Mouse (Mus musculus): ENCODE data around the gene Mss51. TPM values are rescaled to one million over a fixed set of nuclear protein-coding genes. Genes with fewer than 3 reads are reported as not detected.
A peak's percentile ranks its signal among the peaks of the same experiment; 100 is the strongest.

Gene Mss51
- 1 to 10 TPM in 1 of 2 experiments, under 1 TPM in 1; 0.59 to 1.0 TPM for total RNA-seq (2021)
- long read RNA-seq, experiment 1, partial matches to known transcripts = 0 of 1 reads
- long read RNA-seq, experiment 1, other reads (novel, unspliced or antisense) = 1 of 1 reads
- long read RNA-seq, experiment 2, partial matches to known transcripts = 0 of 1 reads
- long read RNA-seq, experiment 2, other reads (novel, unspliced or antisense) = 1 of 1 reads

DNA sequence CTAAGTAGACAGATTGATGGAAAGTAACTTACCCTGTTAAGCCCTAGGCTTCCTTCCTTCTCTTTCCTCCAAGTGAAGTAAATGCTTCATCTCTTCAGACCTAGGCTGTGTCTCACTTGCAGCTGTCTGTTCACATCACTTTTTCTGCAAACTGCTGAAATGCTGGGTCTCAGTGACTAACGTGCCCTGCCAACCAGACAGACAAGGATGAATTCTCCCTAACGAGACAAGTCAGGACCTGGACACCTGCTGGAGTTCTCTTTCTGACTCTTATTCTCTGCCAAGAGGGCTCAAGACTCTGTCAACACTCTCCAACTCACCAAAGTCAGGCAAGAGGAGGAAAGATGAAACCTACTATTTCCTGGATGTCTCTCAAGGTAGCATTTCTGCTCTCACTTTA, at the start of gene Mss51:
Gene Mss51 (minus strand): TSS at position 299 of the 400 bp plus-strand sequence.
- intact Hi-C loops (cut with DNase I) = no loop called here
- DNase-seq (ENCODE audit: low spot score in 2 of 2) = no peak

DNA sequence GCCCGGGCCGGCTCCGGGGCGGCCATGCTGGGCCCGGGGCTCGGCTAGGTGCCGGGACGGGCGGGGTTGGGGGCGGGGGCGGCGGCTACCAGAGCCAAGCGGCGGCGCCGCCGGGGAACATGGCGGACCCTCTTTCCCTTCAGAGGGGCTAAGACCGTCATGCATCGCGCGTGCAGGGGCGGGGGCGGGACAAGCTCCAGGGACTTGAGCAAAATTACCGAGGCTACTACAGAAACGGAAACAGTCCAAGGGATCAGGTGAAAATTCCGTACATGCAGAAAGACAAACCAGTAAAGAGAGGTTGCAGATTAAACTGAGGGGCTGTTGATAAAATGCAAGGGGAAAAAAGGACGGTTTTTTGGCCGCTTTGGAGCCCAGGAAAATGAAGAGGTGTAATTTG, 49.7 kb upstream of the Mss51 start, which contains the start of gene Ppp3cb:
Gene Ppp3cb (minus strand): TSS at position 159 of the 400 bp plus-strand sequence.
- intact Hi-C loops (cut with DNase I) = loop anchor here (5.0 kb wide), 1 partner anchor 69 kb away; no protein-coding TSS in a partner anchor
- peak; percentile 81 to 83 for DNase-seq (ENCODE audit: low spot score in 2 of 2)

DNA sequence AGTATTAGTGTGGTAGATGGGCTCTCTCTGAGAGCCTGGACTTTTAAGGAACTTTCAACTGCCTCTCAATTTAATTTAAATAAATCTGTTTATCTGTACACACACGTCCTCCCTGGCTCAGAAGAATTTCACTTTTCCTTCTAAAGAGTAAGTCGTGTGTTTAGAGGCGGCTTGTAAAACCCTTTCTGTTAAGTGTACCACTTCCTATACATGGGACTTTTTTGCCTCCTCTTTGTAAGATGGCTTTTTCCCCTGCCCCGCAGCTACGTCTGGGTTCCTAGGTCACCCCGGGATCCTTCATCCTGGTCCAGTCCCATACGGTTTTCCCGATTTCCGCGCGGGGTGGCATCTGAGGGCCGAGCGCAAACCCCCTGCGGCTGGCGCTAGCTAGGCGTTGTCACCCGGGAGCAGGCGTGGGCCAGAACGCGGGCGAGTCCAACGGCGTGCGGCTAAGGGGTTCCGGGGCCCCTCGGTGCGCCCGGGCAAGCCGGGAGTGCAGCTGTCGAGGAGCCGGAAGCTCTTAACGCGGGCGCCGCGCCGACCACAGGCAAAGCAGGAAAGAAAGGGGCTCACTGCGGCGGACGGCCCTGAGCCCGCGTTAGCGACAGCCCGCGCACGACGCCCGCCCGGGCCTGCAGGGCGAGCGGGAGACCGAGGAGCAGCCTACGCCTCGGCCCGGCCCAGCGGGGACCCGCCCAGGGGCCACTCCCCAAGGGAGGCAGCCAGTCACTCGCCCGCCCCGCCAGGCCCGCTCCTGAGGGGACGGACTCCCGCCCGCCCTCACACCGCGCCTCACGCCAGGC, 49.0 kb upstream of the Mss51 start:
- intact Hi-C loops (cut with DNase I) = loop anchor here (5.0 kb wide), 1 partner anchor 68 kb away; no protein-coding TSS in a partner anchor
- peak; percentile 76 for DNase-seq (ENCODE audit: low spot score in 2 of 2)

DNA sequence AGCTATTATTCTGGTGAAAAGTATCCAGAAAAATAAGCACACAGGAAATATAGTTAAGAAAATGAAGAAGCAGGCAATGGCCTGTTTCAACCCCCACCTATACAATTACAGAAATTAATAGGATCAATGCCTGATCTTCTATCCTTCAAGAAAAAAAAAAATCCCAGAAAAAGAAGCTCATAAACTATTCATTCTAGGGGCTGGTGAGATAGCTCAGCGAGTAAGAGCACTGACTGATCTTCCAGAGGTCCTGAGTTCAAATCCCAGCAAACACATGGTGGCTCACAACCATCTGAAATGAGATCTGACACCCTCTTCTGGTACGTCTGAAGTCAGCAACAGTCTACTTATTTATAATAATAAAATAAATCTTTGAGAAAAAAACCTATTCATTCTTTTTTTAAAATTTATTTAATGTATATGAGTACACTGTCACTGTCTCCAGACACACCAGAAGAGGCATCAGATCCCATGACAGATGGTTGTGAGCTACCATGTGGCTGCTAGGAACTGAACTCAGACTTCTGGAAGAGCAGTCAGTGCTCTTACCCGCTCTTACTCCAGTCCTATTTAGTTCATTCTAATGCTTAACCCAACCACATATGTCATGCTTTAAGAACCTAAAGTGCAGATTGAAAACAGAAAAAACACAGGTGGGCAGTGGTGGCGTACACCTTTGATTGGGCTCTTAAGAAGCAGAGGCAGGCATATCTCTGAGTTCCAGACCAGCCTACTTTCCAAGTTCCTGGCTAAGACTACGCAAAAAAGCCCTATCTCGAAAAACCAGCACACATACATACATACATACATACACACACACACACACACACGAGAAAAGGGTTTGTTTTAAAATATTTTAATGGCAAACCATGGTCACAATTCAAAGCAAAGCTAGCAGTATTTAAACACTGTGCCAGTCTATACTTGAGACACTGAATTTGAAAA, 48.0 kb upstream of the Mss51 start:
- intact Hi-C loops (cut with DNase I) = loop anchor here (5.0 kb wide), 1 partner anchor 67 kb away; no protein-coding TSS in a partner anchor
- no peak for DNase-seq (ENCODE audit: low spot score in 2 of 2)

DNA sequence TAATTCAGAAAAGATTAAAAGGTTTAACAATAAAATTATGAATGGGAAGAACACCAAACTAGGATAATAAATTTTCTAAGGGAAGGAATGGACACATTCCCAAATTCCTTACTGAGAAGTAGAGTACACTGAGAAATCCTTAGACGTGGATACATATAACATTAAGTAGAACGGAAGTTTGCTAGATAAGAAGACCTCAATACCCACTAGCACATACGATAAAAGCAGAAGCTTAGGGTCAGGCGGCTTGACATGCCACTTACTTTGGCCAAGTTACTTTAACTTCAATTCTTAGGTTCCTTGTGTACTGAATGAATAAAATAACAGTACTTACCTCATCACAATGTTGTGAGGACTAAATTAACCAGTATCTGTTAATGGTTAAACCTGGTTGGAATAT, 32.9 kb upstream of the Mss51 start:
- no peak for DNase-seq (ENCODE audit: low spot score in 2 of 2)
- intact Hi-C loops (cut with DNase I) = no loop called here

DNA sequence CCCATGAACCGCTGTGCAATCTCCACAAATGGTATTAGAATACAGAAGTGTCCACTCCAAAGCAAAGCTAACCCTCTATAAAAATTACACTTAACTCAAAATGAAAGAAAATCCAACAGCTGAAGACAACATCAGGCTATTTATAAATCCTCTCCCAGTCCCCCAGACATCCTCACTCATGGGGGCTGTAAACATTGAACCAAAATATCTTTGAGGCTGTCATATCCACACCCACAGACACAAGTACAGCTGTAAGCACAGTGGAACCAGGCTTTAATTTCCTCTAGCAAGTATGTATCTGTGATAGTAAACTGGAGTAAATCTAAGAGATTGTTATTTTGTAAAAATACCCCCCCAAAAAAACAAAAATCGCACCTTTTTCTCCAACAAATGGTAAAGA, 23.5 kb upstream of the Mss51 start:
- intact Hi-C loops (cut with DNase I) = no loop called here

DNA sequence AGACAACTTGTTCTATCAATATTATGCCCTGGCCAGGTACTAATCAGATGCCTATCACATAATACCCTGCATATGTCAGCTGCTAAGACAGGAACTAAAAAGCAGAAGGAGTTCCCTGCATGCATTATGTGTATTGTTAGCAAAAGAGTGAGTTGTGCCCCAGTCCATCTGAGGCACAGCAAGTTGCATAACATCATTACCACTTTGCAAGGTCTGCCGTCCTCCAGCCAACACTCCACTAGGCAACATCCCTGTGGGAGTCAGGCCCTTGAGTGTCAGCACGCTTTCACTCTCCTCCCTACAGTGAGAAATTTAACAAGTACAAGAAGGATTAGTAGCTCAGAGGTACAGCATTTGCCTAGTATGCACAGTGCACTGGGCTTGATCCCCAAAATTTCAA, 11.7 kb upstream of the Mss51 start:
- no peak for DNase-seq (ENCODE audit: low spot score in 2 of 2)
- intact Hi-C loops (cut with DNase I) = no loop called here

More for the DNA sequence above, 23.5 kb upstream of the Mss51 start:
- DNase-seq (ENCODE audit: low spot score in 2 of 2) = no peak

DNA sequence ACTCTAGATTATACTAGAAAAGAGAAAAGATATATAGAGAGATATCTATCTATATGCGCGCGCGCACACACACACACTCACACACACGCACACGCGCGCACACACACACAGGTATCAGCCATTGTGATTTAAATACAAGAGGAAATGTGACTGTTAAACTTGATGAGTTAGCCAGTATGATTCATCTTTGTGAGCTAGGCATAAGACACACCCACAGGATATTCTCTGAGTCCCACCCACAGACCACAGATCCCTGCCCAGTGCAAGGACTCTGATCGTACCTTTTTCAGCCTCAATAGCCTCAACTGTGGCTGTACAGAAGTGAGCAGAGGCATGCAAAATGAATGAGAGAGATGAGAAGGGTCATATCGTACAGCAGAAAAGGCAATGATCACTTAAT, 6.3 kb upstream of the Mss51 start:
- intact Hi-C loops (cut with DNase I) = no loop called here
- no peak for DNase-seq (ENCODE audit: low spot score in 2 of 2)

DNA sequence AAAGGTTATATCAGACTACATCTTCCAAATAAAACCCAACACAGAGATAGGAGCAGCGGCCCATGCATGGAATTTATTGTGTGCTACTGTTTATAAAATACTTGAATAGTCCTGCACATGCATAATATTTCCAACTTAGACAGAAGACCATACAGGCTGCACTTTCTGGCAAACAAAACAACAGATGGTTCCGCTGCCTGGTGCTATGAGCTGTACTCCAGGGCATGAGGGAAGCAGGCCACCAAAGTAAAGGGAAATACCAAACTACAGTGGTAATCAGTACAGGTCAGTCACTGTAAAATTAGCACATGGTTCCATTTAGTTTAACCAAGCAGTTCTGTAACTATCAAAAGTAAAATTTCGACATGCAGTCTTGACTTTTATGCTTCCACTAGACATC, 3.3 kb upstream of the Mss51 start:
- no peak for DNase-seq (ENCODE audit: low spot score in 2 of 2)
- intact Hi-C loops (cut with DNase I) = no loop called here

DNA sequence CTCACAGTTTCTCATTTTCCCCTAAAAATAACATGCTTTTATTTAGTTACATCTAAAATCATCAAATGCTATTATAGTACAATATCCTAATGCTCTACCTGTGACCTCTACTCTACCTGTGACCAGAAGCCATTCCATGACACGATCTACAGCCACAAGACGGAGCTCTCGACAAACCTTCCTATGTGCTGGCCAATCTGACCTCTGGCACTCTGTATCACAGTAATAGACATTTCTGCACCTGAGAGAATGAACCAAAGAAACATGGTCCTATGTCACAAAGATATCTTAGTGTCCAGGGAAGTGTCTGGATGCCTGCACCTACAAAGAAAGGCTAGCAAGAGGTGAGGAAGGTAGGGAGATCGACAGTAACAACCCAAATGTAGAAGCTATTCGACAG, 10.7 kb downstream of the Mss51 start:
- no peak for DNase-seq (ENCODE audit: low spot score in 2 of 2)
- intact Hi-C loops (cut with DNase I) = no loop called here

DNA sequence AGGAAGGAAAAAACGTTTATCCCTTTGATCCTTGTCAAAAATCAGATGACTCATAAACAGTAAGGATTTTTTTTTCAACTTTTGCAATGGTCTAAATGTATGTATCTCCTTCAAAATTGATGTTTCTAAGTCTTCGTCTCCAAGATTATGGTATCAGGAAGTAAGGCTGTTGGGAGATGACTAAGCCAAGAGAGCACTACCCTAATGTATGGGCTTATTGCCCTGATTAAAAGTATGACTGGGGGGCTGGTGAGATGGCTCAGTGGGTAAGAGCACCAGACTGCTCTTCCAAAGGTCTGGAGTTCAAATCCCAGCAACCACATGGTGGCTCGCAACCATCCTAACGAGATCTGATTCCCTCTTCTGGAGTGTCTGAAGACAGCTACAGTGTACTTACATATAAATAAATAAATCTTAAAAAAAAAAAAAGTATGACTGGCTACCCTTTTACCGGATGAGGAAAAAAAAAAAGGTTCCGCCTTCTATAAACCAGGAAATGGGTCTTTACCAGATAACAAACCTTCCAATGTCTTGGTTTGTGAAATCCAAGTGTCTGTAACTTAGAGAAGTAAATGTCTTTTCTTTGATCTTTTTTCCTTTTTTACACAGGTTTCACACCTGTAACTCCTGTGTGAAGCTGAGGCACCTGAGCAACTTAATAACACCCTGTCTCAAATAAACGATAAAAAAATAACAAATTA, 14.5 kb downstream of the Mss51 start:
- intact Hi-C loops (cut with DNase I) = no loop called here

DNA sequence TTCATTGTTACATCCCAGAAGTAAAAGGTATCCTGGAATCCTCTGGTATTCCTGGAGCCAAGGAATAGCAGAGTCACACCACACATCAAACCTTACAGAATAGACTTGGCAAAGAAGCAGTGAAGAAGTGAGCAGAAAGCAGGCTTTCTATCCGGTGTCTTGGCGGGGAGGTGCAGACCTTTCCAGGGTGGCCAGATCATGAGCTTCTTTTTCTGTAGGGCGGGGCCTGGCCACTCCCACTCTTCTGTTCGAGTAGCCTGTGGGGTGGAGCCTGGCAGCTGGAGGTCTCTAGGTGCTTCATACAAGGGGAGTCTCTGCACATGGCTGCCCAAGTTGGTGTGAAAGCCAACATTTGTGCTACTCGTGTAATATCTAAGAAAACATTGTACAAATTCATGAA, 15.5 kb downstream of the Mss51 start:
- no peak for DNase-seq (ENCODE audit: low spot score in 2 of 2)
- intact Hi-C loops (cut with DNase I) = no loop called here

More for the DNA sequence above, 14.5 kb downstream of the Mss51 start:
- DNase-seq (ENCODE audit: low spot score in 2 of 2) = no peak

DNA sequence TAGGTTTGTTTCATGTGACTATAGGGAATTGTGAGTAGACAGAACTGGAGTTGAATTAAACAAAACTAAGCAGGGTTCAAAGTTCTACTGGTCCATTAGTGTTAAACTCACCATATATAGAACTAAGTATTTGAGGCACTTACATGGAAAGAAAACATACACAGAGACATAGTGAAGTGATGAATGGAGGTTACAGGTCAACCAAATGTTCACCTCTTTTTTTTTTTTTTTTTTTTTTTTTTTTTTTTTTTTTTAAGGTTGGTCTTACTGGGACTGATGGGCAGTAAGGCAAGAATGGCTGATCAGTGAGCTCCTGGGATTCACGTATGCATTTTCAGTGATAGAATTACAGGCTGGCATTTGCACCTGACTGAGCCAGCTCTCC, 16.5 kb downstream of the Mss51 start:
- no peak for DNase-seq (ENCODE audit: low spot score in 2 of 2)
- intact Hi-C loops (cut with DNase I) = no loop called here

DNA sequence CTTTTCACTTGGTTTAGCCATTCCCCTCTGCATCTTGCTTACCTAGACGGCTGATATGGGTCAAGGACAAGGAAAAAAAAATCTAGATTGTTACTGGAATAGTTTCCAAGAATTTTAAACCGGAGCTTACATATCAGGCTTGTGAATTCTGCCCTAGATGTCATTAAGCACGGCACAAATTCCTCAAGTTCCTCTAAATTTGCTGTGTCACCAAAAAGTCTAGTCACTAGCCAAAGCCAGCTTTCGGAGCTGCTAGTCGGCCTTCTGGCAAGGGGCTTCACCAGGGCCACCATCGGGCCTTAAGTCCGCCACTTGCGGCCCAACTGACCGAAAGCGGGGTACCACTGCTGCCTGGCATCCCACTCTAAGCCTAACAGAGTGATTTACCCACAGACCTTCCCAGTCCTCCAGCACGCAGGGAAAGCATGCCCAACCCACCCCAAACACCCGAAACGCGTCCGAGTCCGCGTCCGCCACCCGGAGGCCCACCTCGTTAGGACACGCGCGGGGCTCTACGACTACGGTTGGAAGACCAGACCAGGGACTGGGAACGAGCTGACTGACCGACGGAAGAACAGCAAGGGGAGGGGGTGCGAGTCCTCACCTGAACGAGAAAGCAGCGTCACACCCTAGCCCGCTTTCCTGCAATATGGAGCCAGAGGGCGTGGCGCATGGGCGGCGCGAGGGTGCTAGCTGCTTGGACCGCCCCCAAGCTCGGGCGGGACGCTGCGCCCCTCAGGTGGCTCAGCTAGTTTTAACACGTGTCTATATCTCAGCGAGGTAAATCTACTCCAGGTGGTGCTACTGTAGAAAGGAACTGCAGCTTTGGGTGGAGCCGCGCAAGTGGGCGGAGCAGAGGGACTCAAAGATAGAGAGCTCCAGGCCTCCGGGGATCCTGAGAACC, 17.2 kb downstream of the Mss51 start, which contains the start of gene Anxa7:
Gene Anxa7 (minus strand): TSS at position 843 of the 904 bp plus-strand sequence.
- DNase-seq (ENCODE audit: low spot score in 2 of 2) = peak; percentile 34 to 69
- intact Hi-C loops (cut with DNase I) = loop anchor here (5.0 kb wide), 1 partner anchor 68 kb away; the partner anchor contains the start of gene Ppp3cb

DNA sequence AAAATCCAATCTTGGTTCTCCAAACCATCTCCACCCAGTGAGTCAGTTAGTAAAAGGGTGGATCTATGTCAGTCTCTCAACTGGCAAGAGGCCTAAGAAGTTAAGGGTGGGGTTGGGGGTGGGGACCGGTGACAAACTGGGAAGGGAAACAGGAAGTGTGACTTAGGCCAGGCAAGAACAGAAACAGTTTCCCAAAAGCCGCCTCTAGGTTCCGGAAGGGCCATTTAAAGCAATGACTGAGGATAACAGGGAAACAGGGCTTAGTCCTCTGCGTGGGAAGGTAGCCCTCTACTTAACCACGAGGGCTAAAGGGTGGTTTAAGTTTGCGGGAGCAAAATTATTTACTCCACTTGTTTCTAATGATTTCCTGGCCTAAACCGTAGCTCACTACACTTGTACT, 17.9 kb downstream of the Mss51 start:
- DNase-seq (ENCODE audit: low spot score in 2 of 2) = no peak
- intact Hi-C loops (cut with DNase I) = loop anchor here (5.0 kb wide), 1 partner anchor 68 kb away; the partner anchor contains the start of gene Ppp3cb

DNA sequence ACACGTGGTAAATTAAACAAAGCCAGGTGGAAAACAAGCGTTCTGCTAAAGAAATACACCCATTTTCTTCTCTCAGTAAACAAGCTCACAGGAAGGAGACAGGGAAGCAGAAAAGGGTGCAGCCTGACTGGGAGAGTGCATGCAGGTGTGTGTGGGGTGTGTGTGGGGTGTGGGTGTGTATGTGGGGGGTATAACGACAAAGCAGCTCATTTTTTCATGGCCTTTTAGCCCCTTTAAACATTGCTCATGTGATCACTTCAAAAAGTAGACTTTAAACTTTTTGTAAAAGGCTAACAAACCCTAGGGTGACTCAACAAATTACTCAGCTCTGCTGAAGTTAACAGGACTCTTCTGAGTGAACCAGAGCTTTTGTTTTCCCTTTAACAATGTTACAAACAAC, 18.3 kb downstream of the Mss51 start:
- intact Hi-C loops (cut with DNase I) = loop anchor here (5.0 kb wide), 1 partner anchor 69 kb away; the partner anchor contains the start of gene Ppp3cb
- DNase-seq (ENCODE audit: low spot score in 2 of 2) = no peak

DNA sequence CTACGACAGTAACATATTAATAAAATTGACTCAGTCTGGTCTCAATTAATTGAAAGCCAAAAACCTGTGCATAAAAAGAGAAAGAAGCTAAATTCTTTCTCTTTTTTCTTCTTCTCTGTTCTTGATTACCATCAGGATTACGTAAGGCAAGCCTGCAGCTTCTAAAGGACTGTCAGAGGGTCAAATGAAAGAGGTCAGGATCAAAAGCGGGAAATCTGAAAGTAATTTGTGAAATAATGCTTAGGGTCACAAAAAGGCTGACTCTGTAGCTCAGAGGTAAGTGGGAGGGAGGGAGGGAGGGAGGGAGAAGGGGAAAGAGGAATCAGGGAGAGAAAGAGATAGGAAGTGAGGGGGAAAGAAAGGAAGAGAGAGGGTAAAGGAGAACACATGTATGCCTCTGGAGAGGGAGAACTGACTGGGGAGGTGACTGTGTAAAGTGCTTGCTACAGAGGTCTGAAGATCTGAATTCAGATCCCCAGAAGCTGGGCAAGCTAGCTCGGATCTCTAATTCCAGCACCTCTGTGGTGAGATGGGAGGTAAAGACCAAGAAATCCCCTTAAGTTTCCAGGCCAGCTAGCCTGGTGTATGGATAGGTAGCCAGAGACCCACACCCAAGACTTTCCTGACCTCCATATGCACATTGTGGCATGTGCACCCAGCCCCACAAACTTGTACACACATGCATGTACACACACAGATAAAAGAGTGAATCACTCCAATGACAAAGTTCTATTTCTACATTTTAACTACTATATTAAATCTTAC, 19.3 kb downstream of the Mss51 start:
- no peak for DNase-seq (ENCODE audit: low spot score in 2 of 2)
- intact Hi-C loops (cut with DNase I) = loop anchor here (5.0 kb wide), 1 partner anchor 70 kb away; the partner anchor contains the start of gene Ppp3cb
